Mouse (Mus musculus): Measurements from ENCODE around the gene Med22.

DNA sequence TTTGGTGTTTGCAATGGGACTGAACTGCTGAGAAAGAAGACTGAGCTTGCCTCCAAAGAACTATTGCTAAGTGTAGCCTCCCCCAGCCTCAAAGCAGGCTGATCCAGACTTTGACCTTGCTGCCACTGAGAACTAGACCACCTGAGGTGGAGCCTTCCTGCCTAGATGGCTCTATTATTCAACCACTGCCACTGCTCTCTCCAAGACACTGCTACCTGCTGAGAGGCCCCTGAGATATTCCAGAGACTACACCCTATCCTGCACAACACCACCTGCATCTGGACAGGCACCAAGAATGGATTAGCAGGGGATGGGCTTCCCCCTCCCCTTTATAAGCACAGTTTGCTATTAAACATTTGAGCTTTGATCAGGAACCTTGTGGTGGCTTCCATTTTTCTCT is 31.9 kb downstream of the Med22 start:
- no peak for TF ChIP-seq POLR2A (IDR thresholded peaks at IDR 0.05; ENCODE audit: control insufficient read depth in 1 of 2, insufficient read depth in 1 of 2, low read depth in 1 of 2, low read length in 2 of 2, poor library complexity in 1 of 2)
- no peak for TF ChIP-seq CTCF (IDR thresholded peaks at IDR 0.05 in 2 of 3, conservative IDR thresholded peaks at IDR 0.05 in 1 of 3; ENCODE audit: control insufficient read depth in 1 of 3, insufficient read depth in 1 of 3, low read depth in 2 of 3, low read length in 3 of 3, poor library complexity in 1 of 3, severe bottlenecking in 1 of 3)
